Mouse (Mus musculus): ENCODE results near the gene Rnf150. TPM values are rescaled to one million over a fixed set of nuclear protein-coding genes. Genes with fewer than 3 reads are reported as not detected.

The Rnf150 gene
- polyA plus RNA-seq, 1 experiment from 2014 or later = 1.6 TPM

- 84% methylated on average over 2 of the region's 2 CpGs for WGBS
- no peak overlapping the region for H3K27ac ChIP-seq
- H3K9me3 ChIP-seq = no peaks in the 10 kb centered on the region
- H3K27me3 ChIP-seq (replicated peaks) = no peaks in the 10 kb centered on the region
- H3K4me1 ChIP-seq = no peaks in the 10 kb centered on the region
- no peak overlapping the region for H3K9ac ChIP-seq
- no peaks in the 10 kb centered on the region for H3K36me3 ChIP-seq
- no peak for ATAC-seq (ENCODE audit: insufficient read depth, low FRiP score, low read depth)
- no peak overlapping the region for H3K4me3 ChIP-seq (replicated peaks)
- H3K4me2 ChIP-seq = no peak overlapping the region
Measured at GRCm38 (mm10) chr8:82896796-82897195, 33.6 kb downstream of the Rnf150 start.

DNA sequence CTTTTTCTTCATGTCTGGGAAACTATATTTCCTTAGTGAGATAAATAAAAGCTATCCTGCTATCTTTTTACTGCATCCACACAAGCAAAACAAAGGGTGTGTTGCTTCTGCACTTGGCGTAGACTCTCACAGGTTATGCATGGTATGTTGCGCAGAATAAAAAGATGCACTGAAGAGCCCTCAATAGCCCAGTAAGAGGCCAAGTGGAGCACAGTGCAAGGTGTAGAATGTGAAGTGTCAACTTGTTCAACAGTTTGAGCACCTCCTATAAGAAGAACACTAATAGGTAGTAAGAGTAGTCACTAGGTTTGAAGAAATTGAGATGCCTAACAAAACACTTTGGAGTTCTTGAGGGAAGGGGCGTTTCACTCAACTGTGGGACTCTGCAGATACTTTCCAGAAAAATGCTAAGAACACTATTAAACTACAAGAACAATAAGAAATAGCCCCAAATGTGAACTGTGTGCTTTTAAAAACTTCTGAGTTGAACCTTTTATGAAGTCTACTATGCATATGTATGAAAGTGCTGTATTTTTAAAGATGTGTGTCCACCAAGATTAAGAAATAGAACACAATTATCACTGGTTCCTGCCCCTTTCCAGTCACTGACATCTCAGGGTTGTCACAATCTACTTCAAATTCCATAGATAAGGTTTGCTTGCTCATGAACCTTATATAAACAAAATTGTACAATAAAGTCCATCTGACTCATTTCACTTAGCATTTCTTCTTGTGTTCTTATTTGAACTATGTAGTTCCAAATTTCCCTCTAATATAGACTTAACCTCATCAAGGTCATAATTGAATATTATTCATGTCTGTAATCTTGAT, 34.7 kb downstream of the Rnf150 start:
- no peak overlapping the region for H3K4me2 ChIP-seq
- H3K9ac ChIP-seq = no peak overlapping the region
- no peak overlapping the region for H3K27ac ChIP-seq
- H3K36me3 ChIP-seq = no peaks in the 10 kb centered on the region
- H3K4me3 ChIP-seq (replicated peaks) = no peak overlapping the region
- no peaks in the 10 kb centered on the region for H3K4me1 ChIP-seq
- H3K27me3 ChIP-seq (replicated peaks) = no peaks in the 10 kb centered on the region
- H3K9me3 ChIP-seq = no peaks in the 10 kb centered on the region
- 84% methylated on average over 3 of the region's 3 CpGs for WGBS
- ATAC-seq (ENCODE audit: insufficient read depth, low FRiP score, low read depth) = no peak

DNA sequence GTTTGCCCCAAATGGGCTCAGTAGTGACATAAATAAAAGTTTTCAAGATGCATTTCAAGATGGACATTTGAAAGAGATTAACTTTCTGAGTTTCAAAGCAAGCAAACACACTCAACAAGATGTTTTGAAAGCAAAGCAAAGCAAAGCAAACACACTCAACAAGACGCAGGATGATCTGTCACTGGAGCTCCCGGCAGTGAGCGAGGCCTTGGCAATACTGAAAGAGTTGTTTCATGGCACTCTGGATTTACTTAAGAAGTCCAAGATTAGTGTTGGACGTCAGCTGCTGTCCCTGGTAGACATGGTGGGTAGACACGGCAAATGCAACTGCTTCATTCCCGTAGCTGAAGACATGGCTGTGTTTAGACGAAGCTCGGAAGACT, 35.3 kb downstream of the Rnf150 start:
- H3K27me3 ChIP-seq (replicated peaks) = no peaks in the 10 kb centered on the region
- H3K4me1 ChIP-seq = no peaks in the 10 kb centered on the region
- H3K36me3 ChIP-seq = no peaks in the 10 kb centered on the region
- 65% methylated on average over 8 of the region's 8 CpGs for WGBS
- no peak for ATAC-seq (ENCODE audit: insufficient read depth, low FRiP score, low read depth)
- no peaks in the 10 kb centered on the region for H3K9me3 ChIP-seq
- H3K9ac ChIP-seq = no peak overlapping the region
- H3K4me2 ChIP-seq = no peak overlapping the region
- H3K27ac ChIP-seq = no peak overlapping the region
- no peak overlapping the region for H3K4me3 ChIP-seq (replicated peaks)

DNA sequence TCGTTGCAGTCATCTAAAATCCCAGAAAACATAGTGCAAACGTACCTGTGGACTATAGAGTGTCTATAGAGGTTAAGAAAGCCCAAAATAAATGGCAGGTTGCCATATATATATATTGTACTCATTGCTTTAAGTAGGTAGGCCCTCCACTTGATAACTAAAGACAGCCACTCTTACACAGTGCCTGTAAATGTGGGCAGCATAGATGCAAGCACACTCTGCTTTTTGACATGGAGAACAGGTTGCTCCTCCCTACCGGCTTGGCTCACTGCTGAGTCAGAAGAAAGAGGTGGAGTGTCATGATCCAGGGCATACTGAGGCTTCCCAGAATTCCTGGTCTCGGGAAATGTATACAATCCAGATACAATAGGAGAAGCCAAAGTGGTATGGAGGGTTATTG, 37.8 kb downstream of the Rnf150 start:
- no peaks in the 10 kb centered on the region for H3K27me3 ChIP-seq (replicated peaks)

GRCm38 (mm10) chr8:82901549-82902138, 38.5 kb downstream of the Rnf150 start:
- H3K4me3 ChIP-seq (replicated peaks) = no peak overlapping the region
- ATAC-seq (ENCODE audit: insufficient read depth, low FRiP score, low read depth) = no peak
- H3K4me1 ChIP-seq = no peaks in the 10 kb centered on the region
- no peaks in the 10 kb centered on the region for H3K27me3 ChIP-seq (replicated peaks)
- H3K36me3 ChIP-seq = no peaks in the 10 kb centered on the region
- no peak overlapping the region for H3K9ac ChIP-seq
- no peak overlapping the region for H3K27ac ChIP-seq
- no peak overlapping the region for H3K4me2 ChIP-seq
- H3K9me3 ChIP-seq = no peaks in the 10 kb centered on the region
- whole genome bisulfite sequencing = 94% methylated on average over 12 of the region's 12 CpGs

More for the DNA sequence above, 37.8 kb downstream of the Rnf150 start:
- Histone ChIP-seq H3K4me3 (replicated peaks) (no peak overlapping the region), H3K4me1 (no peaks in the 10 kb centered on the region), H3K36me3 (no peaks in the 10 kb centered on the region), H3K9ac (no peak overlapping the region), H3K9me3 (no peaks in the 10 kb centered on the region), H3K27ac (no peak overlapping the region), H3K4me2 (no peak overlapping the region)
- WGBS = 78% methylated on average over 4 of the region's 4 CpGs
- no peak for ATAC-seq (ENCODE audit: insufficient read depth, low FRiP score, low read depth)

DNA sequence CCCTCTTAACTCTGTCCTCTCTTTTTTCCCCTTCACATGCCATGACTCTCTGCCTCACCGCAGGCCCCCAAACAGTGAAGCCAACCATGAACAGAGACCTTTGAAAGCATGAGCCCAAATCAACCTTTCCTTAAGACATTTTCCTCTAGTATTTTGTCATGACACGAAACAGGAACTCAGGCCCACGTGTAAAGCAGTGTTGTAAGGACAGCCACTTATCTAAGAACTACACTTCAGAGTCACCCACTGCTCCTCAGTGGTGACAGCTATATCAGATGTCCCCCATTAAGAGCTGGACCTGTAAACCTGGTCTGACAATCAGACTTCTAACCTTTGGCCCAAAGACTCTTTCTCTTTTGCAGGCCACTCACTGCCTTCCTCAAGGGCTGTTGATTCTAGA, 40.3 kb downstream of the Rnf150 start:
- Histone ChIP-seq H3K27ac (no peak overlapping the region), H3K4me2 (no peak overlapping the region), H3K9me3 (no peaks in the 10 kb centered on the region), H3K9ac (no peak overlapping the region), H3K4me1 (no peaks in the 10 kb centered on the region), H3K36me3 (no peaks in the 10 kb centered on the region), H3K27me3 (replicated peaks) (no peaks in the 10 kb centered on the region), H3K4me3 (replicated peaks) (no peak overlapping the region)
- WGBS = 55% methylated on average over 3 of the region's 3 CpGs
- ATAC-seq (ENCODE audit: insufficient read depth, low FRiP score, low read depth) = no peak

- ATAC-seq (ENCODE audit: insufficient read depth, low FRiP score, low read depth) = no peak
- WGBS = 84% methylated on average over 3 of the region's 3 CpGs
- no peak overlapping the region for H3K4me3 ChIP-seq (replicated peaks)
Measured at GRCm38 (mm10) chr8:82907271-82907670, 44.1 kb downstream of the Rnf150 start.

GRCm38 (mm10) chr8:82911436-82911835, 48.3 kb downstream of the Rnf150 start:
- Histone ChIP-seq H3K4me3 (replicated peaks) (no peak overlapping the region), H3K27me3 (replicated peaks) (no peaks in the 10 kb centered on the region), H3K36me3 (no peaks in the 10 kb centered on the region), H3K4me1 (no peaks in the 10 kb centered on the region), H3K9ac (no peak overlapping the region), H3K9me3 (no peaks in the 10 kb centered on the region), H3K27ac (no peak overlapping the region), H3K4me2 (no peak overlapping the region)
- ATAC-seq (ENCODE audit: insufficient read depth, low FRiP score, low read depth) = no peak

More at GRCm38 (mm10) chr8:82907271-82907670, 44.1 kb downstream of the Rnf150 start:
- Histone ChIP-seq H3K4me2 (no peak overlapping the region), H3K4me1 (no peaks in the 10 kb centered on the region), H3K27me3 (replicated peaks) (no peaks in the 10 kb centered on the region), H3K9ac (no peak overlapping the region), H3K9me3 (no peaks in the 10 kb centered on the region), H3K36me3 (no peaks in the 10 kb centered on the region), H3K27ac (no peak overlapping the region)

DNA sequence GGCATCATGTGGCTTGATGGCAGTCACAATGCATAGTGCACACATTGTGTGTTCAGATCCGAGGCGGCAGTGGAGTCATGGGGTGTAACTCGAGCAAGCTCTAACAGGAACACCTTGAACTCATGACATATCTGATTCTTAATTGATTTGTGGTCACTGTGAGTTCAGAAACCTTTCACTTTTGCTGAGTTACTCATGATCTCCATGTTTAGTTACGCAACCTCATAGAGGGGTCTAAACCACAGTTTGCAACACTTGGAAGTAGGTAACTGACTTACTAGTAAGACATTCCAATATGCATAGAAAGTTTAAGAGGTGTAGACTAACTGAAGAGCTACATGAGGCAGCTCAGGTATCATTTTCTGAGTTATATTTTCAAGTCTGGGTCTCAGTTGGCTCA, 49.1 kb downstream of the Rnf150 start:
- ATAC-seq (ENCODE audit: insufficient read depth, low FRiP score, low read depth) = no peak
- 71% methylated on average over 4 of the region's 4 CpGs for WGBS
- no peaks in the 10 kb centered on the region for H3K36me3 ChIP-seq

GRCm38 (mm10) chr8:82914543-82914942, 51.4 kb downstream of the Rnf150 start:
- H3K9me3 ChIP-seq = no peaks in the 10 kb centered on the region
- H3K27ac ChIP-seq = no peak overlapping the region
- no peak overlapping the region for H3K4me2 ChIP-seq
- no peaks in the 10 kb centered on the region for H3K4me1 ChIP-seq
- no peaks in the 10 kb centered on the region for H3K27me3 ChIP-seq (replicated peaks)
- H3K9ac ChIP-seq = no peak overlapping the region
- H3K36me3 ChIP-seq = no peaks in the 10 kb centered on the region
- 87% methylated on average over 3 of the region's 3 CpGs for WGBS
- ATAC-seq (ENCODE audit: insufficient read depth, low FRiP score, low read depth) = no peak
- H3K4me3 ChIP-seq (replicated peaks) = no peak overlapping the region

More for the DNA sequence above, 49.1 kb downstream of the Rnf150 start:
- Histone ChIP-seq H3K4me3 (replicated peaks) (no peak overlapping the region), H3K9ac (no peak overlapping the region), H3K27me3 (replicated peaks) (no peaks in the 10 kb centered on the region), H3K4me2 (no peak overlapping the region), H3K9me3 (no peaks in the 10 kb centered on the region), H3K27ac (no peak overlapping the region), H3K4me1 (no peaks in the 10 kb centered on the region)

- Histone ChIP-seq H3K4me2 (no peak overlapping the region), H3K27ac (no peak overlapping the region), H3K9ac (no peak overlapping the region), H3K4me3 (replicated peaks) (no peak overlapping the region), H3K9me3 (no peaks in the 10 kb centered on the region), H3K36me3 (no peaks in the 10 kb centered on the region), H3K4me1 (no peaks in the 10 kb centered on the region), H3K27me3 (replicated peaks) (no peaks in the 10 kb centered on the region)
- 53% methylated on average over 1 of the region's 1 CpGs for WGBS
- no peak for ATAC-seq (ENCODE audit: insufficient read depth, low FRiP score, low read depth)
Measured at GRCm38 (mm10) chr8:82916851-82917539, 53.8 kb downstream of the Rnf150 start.
